Mouse (Mus musculus) hindbrain, embryonic 11.5 days (tissue): ENCODE measurements around the gene Olfr373. TPM values are rescaled to one million over a fixed set of nuclear protein-coding genes. Genes with fewer than 3 reads are reported as not detected.

Experiments
- ATAC-seq: fragments of 200-750 bp; cut with Nextera tagmentation; 2 replicates; pipeline ENCODE4 v1.8.0; 2017; ENCODE audit warnings: mild to moderate bottlenecking, moderate TSS enrichment, moderate library complexity; ENCODE audit not compliant: low FRiP score
- DNase-seq: peaks from one replicate; pipeline ENCODE4 v3.0.0-alpha.2; 2015; ENCODE audit warnings: low spot score
- H3K27ac ChIP-seq: fragments of 300-500 bp; sonication (generic); 2 replicates; pipeline ENCODE4 v1.5.1; 2014; ENCODE audit warnings: mild to moderate bottlenecking, low read depth, low read length
- H3K27me3 ChIP-seq: fragments of 300-500 bp; sonication (generic); 2 replicates; pipeline ENCODE4 v1.6.1; 2014; ENCODE audit warnings: mild to moderate bottlenecking, low read length, moderate library complexity, mixed read lengths; ENCODE audit not compliant: control insufficient read depth, insufficient read depth
- H3K36me3 ChIP-seq: fragments of 300-500 bp; sonication (generic); 2 replicates; pipeline ENCODE4 v1.6.1; 2014; ENCODE audit warnings: mild to moderate bottlenecking, low read length, moderate library complexity, mixed read lengths; ENCODE audit not compliant: control insufficient read depth, insufficient read depth
- H3K4me1 ChIP-seq: fragments of 300-500 bp; sonication (generic); replicated peaks from 2 replicates; pipeline ENCODE4 v1.6.1; 2014; ENCODE audit warnings: low read length, mixed read lengths; ENCODE audit not compliant: control insufficient read depth, insufficient read depth
- H3K4me2 ChIP-seq: fragments of 300-500 bp; sonication (generic); replicated peaks from 2 replicates; pipeline ENCODE4 v1.6.1; 2014; ENCODE audit warnings: mild to moderate bottlenecking, low read depth, low read length
- H3K4me3 ChIP-seq: fragments of 300-500 bp; sonication (generic); 2 replicates; pipeline ENCODE4 v1.5.1; 2014; ENCODE audit warnings: low read depth, low read length
- H3K9ac ChIP-seq: fragments of 300-500 bp; sonication (generic); 2 replicates; pipeline ENCODE4 v1.6.1; 2014; ENCODE audit warnings: low read depth, low read length
- H3K9me3 ChIP-seq: fragments of 300-500 bp; sonication (generic); 2 replicates; pipeline ENCODE4 v1.6.1; 2016; ENCODE audit warnings: low read length; ENCODE audit not compliant: control insufficient read depth
- WGBS: fragments of 180-500 bp; shearing (Covaris S2); extraction: QIAGEN DNeasy Blood & Tissue Kit; methylation state at CpG from one replicate; pipeline ENCODE4 v1.1.7; 2014; 5-methylcytosine and 5-hydroxymethylcytosine counted together
- polyA plus RNA-seq: library from polyadenylated mRNA; unstranded; fragments of >200 nt; fragmentation: Nextera tagmentation; extraction: Ambion mirVana; gene quantifications from 2 replicates; pipeline ENCODE4 v1.2.1, GENCODE M21; 2014

The Olfr373 gene
- polyA plus RNA-seq, 1 experiment from 2014 or later: not detected

GRCm38 (mm10) chr8:72149056-72149455, 66.1 kb downstream of the Olfr373 start:
- no peaks in the 10 kb centered on the region for H3K4me1 ChIP-seq
- H3K27ac ChIP-seq: no peak overlapping the region
- ATAC-seq (no peak), DNase-seq (no peak)
- no peaks in the 10 kb centered on the region for H3K27me3 ChIP-seq
- H3K4me2 ChIP-seq: no peak overlapping the region
- no peak overlapping the region for H3K9ac ChIP-seq
- no peak overlapping the region for H3K4me3 ChIP-seq
- H3K9me3 ChIP-seq: no peaks in the 10 kb centered on the region
- peaks cover 16% of the 10 kb centered on the region for H3K36me3 ChIP-seq
- WGBS: 94% methylated on average over 1 of the region's 1 CpGs

- DNase-seq: no peak
- H3K27ac ChIP-seq: no peak overlapping the region
- H3K36me3 ChIP-seq: peaks cover 11% of the 10 kb centered on the region; the same call in 1 of the 2 replicates
- no peaks in the 10 kb centered on the region for H3K27me3 ChIP-seq
- no peak for ATAC-seq
- no peaks in the 10 kb centered on the region for H3K9me3 ChIP-seq
- no peak overlapping the region for H3K9ac ChIP-seq
- no peaks in the 10 kb centered on the region for H3K4me1 ChIP-seq
- H3K4me3 ChIP-seq: no peak overlapping the region
- H3K4me2 ChIP-seq: no peak overlapping the region
- WGBS: 90% methylated on average over 3 of the region's 3 CpGs
These were observed 68.6 kb downstream of the Olfr373 start for GRCm38 (mm10) chr8:72151418-72152078.

Other genes with a start within 250 kb of the Olfr373 start
- 6.6 and 8.2 TPM in 2 replicates for gene Zfp709, start 201.2 kb upstream of the Olfr373 start, polyA plus RNA-seq
- gene Zfp882, start 174.6 kb upstream of the Olfr373 start, polyA plus RNA-seq: 9.1 and 12.4 TPM in 2 replicates
- gene Zfp617, start 174.5 kb upstream of the Olfr373 start, polyA plus RNA-seq: 40.2 and 43.5 TPM in 2 replicates
- 21.4 and 27.0 TPM in 2 replicates for gene Zfp961, start 132.1 kb upstream of the Olfr373 start, polyA plus RNA-seq
- gene Cyp4f18, start 73.6 kb upstream of the Olfr373 start, polyA plus RNA-seq: 0.56 and 0.94 TPM in 2 replicates
- not detected in 2 replicates for gene Olfr372, start 42.0 kb upstream of the Olfr373 start, polyA plus RNA-seq
- not detected in 2 replicates for gene Olfr374, start 23.9 kb downstream of the Olfr373 start, polyA plus RNA-seq
- 567 and 576 TPM in 2 replicates for gene Tpm4, start 51.8 kb downstream of the Olfr373 start, polyA plus RNA-seq
- 94.2 and 101 TPM in 2 replicates for gene Rab8a, start 78.0 kb downstream of the Olfr373 start, polyA plus RNA-seq
- not detected in 2 replicates for gene Hsh2d, start 106.5 kb downstream of the Olfr373 start, polyA plus RNA-seq
- not detected in 2 replicates for gene Cib3, start 129.7 kb downstream of the Olfr373 start, polyA plus RNA-seq
- not detected in 2 replicates for gene Gm11034, start 130.5 kb downstream of the Olfr373 start, polyA plus RNA-seq
- 75.9 and 78.9 TPM in 2 replicates for gene Fam32a, start 136.6 kb downstream of the Olfr373 start, polyA plus RNA-seq
- gene Ap1m1, start 156.8 kb downstream of the Olfr373 start, polyA plus RNA-seq: 174 and 175 TPM in 2 replicates
- gene Gm10282, start 222.1 kb downstream of the Olfr373 start, polyA plus RNA-seq: 32.2 and 35.1 TPM in 2 replicates
- gene Klf2, start 235.9 kb downstream of the Olfr373 start, polyA plus RNA-seq: 4.4 and 4.8 TPM in 2 replicates